Mouse (Mus musculus): ENCODE measurements around the gene Mmp24. TPM values are rescaled to one million over a fixed set of nuclear protein-coding genes. Genes with fewer than 3 reads are reported as not detected.

Mmp24 gene
- polyA plus RNA-seq, 1 experiment from 2014 or later, result 0.73 TPM

DNA sequence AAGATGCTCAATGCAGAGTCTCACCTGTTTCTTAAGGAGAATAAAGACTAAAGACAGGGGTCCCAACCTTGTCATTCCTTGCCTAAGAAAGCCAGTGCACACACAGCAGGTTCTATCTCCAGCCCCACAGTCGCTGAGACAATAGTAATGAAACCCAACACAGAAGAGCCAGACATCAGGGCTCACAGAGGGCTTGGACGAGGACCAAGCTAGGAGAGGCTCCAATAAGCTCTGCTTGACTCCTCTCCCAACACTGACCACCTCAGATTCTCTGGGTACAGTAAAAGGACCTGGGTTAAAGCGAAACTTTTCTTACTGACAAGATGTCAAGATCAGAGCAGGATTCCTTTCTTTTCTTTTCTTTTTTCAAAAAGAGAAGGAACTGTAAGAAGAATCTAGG lies 23.5 kb downstream of the Mmp24 start:
- ATAC-seq (replicated peaks; ENCODE audit: insufficient number of reproducible peaks, low FRiP score, low TSS enrichment, low read depth) (no peak), DNase-seq (ENCODE audit: low spot score) (no peak)
- Histone ChIP-seq H3K9ac (replicated peaks; ENCODE audit: low read length) (no peak overlapping the region), H3K36me3 (replicated peaks; ENCODE audit: control insufficient read depth, insufficient read depth, low read depth, low read length) (no peaks in the 10 kb centered on the region), H3K27ac (replicated peaks; ENCODE audit: low read depth, low read length) (no peak overlapping the region), H3K4me2 (ENCODE audit: low read depth, low read length) (no peak overlapping the region), H3K27me3 (ENCODE audit: control insufficient read depth, insufficient read depth, low read length) (no peaks in the 10 kb centered on the region), H3K4me3 (ENCODE audit: low read depth, low read length) (no peak overlapping the region), H3K4me1 (ENCODE audit: control insufficient read depth, insufficient read depth, low read length) (no peaks in the 10 kb centered on the region), H3K9me3 (replicated peaks; ENCODE audit: control insufficient read depth, low read length) (no peaks in the 10 kb centered on the region)
- WGBS, result 70% methylated on average over 3 of the region's 3 CpGs

GRCm38 (mm10) chr2:155802761-155803160 lies 27.6 kb downstream of the Mmp24 start:
- DNase-seq (ENCODE audit: low spot score) (peak; percentile 5), ATAC-seq (replicated peaks; ENCODE audit: insufficient number of reproducible peaks, low FRiP score, low TSS enrichment, low read depth) (no peak)
- Histone ChIP-seq H3K36me3 (replicated peaks; ENCODE audit: control insufficient read depth, insufficient read depth, low read depth, low read length) (no peaks in the 10 kb centered on the region), H3K4me3 (ENCODE audit: low read depth, low read length) (no peak overlapping the region), H3K27ac (replicated peaks; ENCODE audit: low read depth, low read length) (no peak overlapping the region), H3K27me3 (ENCODE audit: control insufficient read depth, insufficient read depth, low read length) (no peaks in the 10 kb centered on the region), H3K9ac (replicated peaks; ENCODE audit: low read length) (no peak overlapping the region), H3K4me2 (ENCODE audit: low read depth, low read length) (no peak overlapping the region), H3K4me1 (ENCODE audit: control insufficient read depth, insufficient read depth, low read length) (no peaks in the 10 kb centered on the region), H3K9me3 (replicated peaks; ENCODE audit: control insufficient read depth, low read length) (no peaks in the 10 kb centered on the region)
- WGBS, result 56% methylated on average over 3 of the region's 3 CpGs

DNA sequence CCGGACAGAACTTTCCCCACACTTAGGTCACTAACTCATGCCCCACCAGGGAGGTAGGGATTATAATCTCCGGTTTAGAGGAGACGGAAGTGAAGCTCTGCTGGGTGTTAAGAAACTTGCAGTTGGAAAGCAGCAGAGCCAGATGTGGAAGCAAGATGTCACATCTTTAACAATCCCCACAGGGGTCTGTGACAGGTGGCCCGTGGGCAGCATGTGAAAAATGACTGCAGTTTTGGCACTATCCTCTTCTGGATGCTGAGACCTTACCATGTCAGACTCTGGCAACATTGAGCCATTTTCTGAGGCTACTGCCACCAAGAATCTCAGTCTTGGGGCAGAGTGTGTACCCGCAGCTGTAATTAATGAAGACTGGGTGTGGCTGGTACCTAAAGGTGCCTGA lies 28.9 kb downstream of the Mmp24 start:
- Histone ChIP-seq H3K4me1 (ENCODE audit: control insufficient read depth, insufficient read depth, low read length) (no peaks in the 10 kb centered on the region), H3K36me3 (replicated peaks; ENCODE audit: control insufficient read depth, insufficient read depth, low read depth, low read length) (no peaks in the 10 kb centered on the region), H3K27me3 (ENCODE audit: control insufficient read depth, insufficient read depth, low read length) (no peaks in the 10 kb centered on the region), H3K9ac (replicated peaks; ENCODE audit: low read length) (no peak overlapping the region), H3K4me2 (ENCODE audit: low read depth, low read length) (no peak overlapping the region), H3K4me3 (ENCODE audit: low read depth, low read length) (no peak overlapping the region), H3K27ac (replicated peaks; ENCODE audit: low read depth, low read length) (no peak overlapping the region), H3K9me3 (replicated peaks; ENCODE audit: control insufficient read depth, low read length) (no peaks in the 10 kb centered on the region)
- ATAC-seq (replicated peaks; ENCODE audit: insufficient number of reproducible peaks, low FRiP score, low TSS enrichment, low read depth), result no peak
- WGBS, result 76% methylated on average over 5 of the region's 5 CpGs
- DNase-seq (ENCODE audit: low spot score), result no peak

GRCm38 (mm10) chr2:155805231-155805924 lies 30.2 kb downstream of the Mmp24 start:
- no peak overlapping the region for H3K9ac ChIP-seq (replicated peaks; ENCODE audit: low read length)
- H3K4me3 ChIP-seq (ENCODE audit: low read depth, low read length), result no peak overlapping the region
- no peak overlapping the region for H3K27ac ChIP-seq (replicated peaks; ENCODE audit: low read depth, low read length)
- H3K36me3 ChIP-seq (replicated peaks; ENCODE audit: control insufficient read depth, insufficient read depth, low read depth, low read length), result no peaks in the 10 kb centered on the region
- no peaks in the 10 kb centered on the region for H3K4me1 ChIP-seq (ENCODE audit: control insufficient read depth, insufficient read depth, low read length)
- no peak for DNase-seq (ENCODE audit: low spot score)
- ATAC-seq (replicated peaks; ENCODE audit: insufficient number of reproducible peaks, low FRiP score, low TSS enrichment, low read depth), result no peak
- H3K27me3 ChIP-seq (ENCODE audit: control insufficient read depth, insufficient read depth, low read length), result no peaks in the 10 kb centered on the region
- H3K4me2 ChIP-seq (ENCODE audit: low read depth, low read length), result no peak overlapping the region
- H3K9me3 ChIP-seq (replicated peaks; ENCODE audit: control insufficient read depth, low read length), result no peaks in the 10 kb centered on the region
- 63% methylated on average over 6 of the region's 6 CpGs for WGBS

DNA sequence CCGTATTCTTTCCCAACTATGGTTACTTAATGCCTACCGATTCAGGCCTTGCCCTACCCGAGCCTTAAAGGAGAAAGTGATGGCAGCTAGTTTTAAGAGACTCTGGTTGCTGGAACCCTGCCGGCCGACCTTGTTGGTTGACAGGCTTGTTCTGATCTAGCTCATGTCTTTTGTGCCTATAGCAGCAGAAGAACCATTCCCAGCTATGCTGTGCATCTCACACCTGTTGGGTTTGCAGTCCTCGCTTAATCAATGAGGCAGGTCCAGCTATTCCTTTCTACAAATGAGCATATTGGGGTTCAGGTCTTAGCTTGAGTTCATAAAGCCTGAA lies 30.7 kb downstream of the Mmp24 start:
- H3K9me3 ChIP-seq (replicated peaks; ENCODE audit: control insufficient read depth, low read length), result no peaks in the 10 kb centered on the region
- no peaks in the 10 kb centered on the region for H3K4me1 ChIP-seq (ENCODE audit: control insufficient read depth, insufficient read depth, low read length)
- WGBS, result 90% methylated on average over 6 of the region's 6 CpGs
- no peak overlapping the region for H3K9ac ChIP-seq (replicated peaks; ENCODE audit: low read length)
- H3K4me2 ChIP-seq (ENCODE audit: low read depth, low read length), result no peak overlapping the region
- no peaks in the 10 kb centered on the region for H3K36me3 ChIP-seq (replicated peaks; ENCODE audit: control insufficient read depth, insufficient read depth, low read depth, low read length)
- H3K27ac ChIP-seq (replicated peaks; ENCODE audit: low read depth, low read length), result no peak overlapping the region
- H3K4me3 ChIP-seq (ENCODE audit: low read depth, low read length), result no peak overlapping the region
- ATAC-seq (replicated peaks; ENCODE audit: insufficient number of reproducible peaks, low FRiP score, low TSS enrichment, low read depth) (no peak), DNase-seq (ENCODE audit: low spot score) (no peak)
- no peaks in the 10 kb centered on the region for H3K27me3 ChIP-seq (ENCODE audit: control insufficient read depth, insufficient read depth, low read length)

- Histone ChIP-seq H3K27me3 (ENCODE audit: control insufficient read depth, insufficient read depth, low read length) (no peaks in the 10 kb centered on the region), H3K4me1 (ENCODE audit: control insufficient read depth, insufficient read depth, low read length) (no peaks in the 10 kb centered on the region), H3K9me3 (replicated peaks; ENCODE audit: control insufficient read depth, low read length) (no peaks in the 10 kb centered on the region), H3K36me3 (replicated peaks; ENCODE audit: control insufficient read depth, insufficient read depth, low read depth, low read length) (no peaks in the 10 kb centered on the region), H3K4me2 (ENCODE audit: low read depth, low read length) (no peak overlapping the region), H3K4me3 (ENCODE audit: low read depth, low read length) (no peak overlapping the region), H3K27ac (replicated peaks; ENCODE audit: low read depth, low read length) (no peak overlapping the region), H3K9ac (replicated peaks; ENCODE audit: low read length) (no peak overlapping the region)
- DNase-seq (ENCODE audit: low spot score) (no peak), ATAC-seq (replicated peaks; ENCODE audit: insufficient number of reproducible peaks, low FRiP score, low TSS enrichment, low read depth) (no peak)
- WGBS, result 69% methylated on average over 5 of the region's 5 CpGs
These were observed 31.4 kb downstream of the Mmp24 start for GRCm38 (mm10) chr2:155806548-155806947.

DNA sequence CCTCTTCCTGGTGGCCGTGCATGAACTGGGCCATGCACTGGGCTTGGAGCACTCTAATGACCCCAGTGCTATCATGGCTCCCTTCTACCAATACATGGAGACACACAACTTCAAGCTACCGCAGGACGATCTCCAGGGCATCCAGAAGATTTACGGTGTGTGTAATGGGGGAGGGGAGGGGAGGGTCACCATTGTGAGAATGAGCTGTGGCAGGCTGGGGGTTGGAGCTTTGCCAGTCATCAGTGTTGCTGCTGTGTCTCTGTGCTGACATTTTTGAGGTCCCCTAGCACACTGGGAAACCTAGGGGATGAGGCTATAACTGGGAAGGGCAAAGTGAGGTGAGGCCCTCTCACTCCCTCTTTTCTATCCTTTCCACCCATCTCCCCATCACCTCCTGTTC lies 32.3 kb downstream of the Mmp24 start:
- Histone ChIP-seq H3K36me3 (replicated peaks; ENCODE audit: control insufficient read depth, insufficient read depth, low read depth, low read length) (no peaks in the 10 kb centered on the region), H3K4me3 (ENCODE audit: low read depth, low read length) (no peak overlapping the region), H3K9ac (replicated peaks; ENCODE audit: low read length) (no peak overlapping the region), H3K9me3 (replicated peaks; ENCODE audit: control insufficient read depth, low read length) (no peaks in the 10 kb centered on the region), H3K27me3 (ENCODE audit: control insufficient read depth, insufficient read depth, low read length) (no peaks in the 10 kb centered on the region), H3K27ac (replicated peaks; ENCODE audit: low read depth, low read length) (no peak overlapping the region), H3K4me2 (ENCODE audit: low read depth, low read length) (no peak overlapping the region), H3K4me1 (ENCODE audit: control insufficient read depth, insufficient read depth, low read length) (no peaks in the 10 kb centered on the region)
- WGBS, result 87% methylated on average over 4 of the region's 4 CpGs
- ATAC-seq (replicated peaks; ENCODE audit: insufficient number of reproducible peaks, low FRiP score, low TSS enrichment, low read depth) (no peak), DNase-seq (ENCODE audit: low spot score) (no peak)

GRCm38 (mm10) chr2:155809620-155810019 lies 34.5 kb downstream of the Mmp24 start:
- DNase-seq (ENCODE audit: low spot score), result no peak
- H3K27me3 ChIP-seq (ENCODE audit: control insufficient read depth, insufficient read depth, low read length), result no peaks in the 10 kb centered on the region
- no peak overlapping the region for H3K4me2 ChIP-seq (ENCODE audit: low read depth, low read length)
- 86% methylated on average over 4 of the region's 4 CpGs for WGBS
- no peak overlapping the region for H3K4me3 ChIP-seq (ENCODE audit: low read depth, low read length)
- no peaks in the 10 kb centered on the region for H3K4me1 ChIP-seq (ENCODE audit: control insufficient read depth, insufficient read depth, low read length)
- no peaks in the 10 kb centered on the region for H3K9me3 ChIP-seq (replicated peaks; ENCODE audit: control insufficient read depth, low read length)
- ATAC-seq (replicated peaks; ENCODE audit: insufficient number of reproducible peaks, low FRiP score, low TSS enrichment, low read depth), result no peak
- no peaks in the 10 kb centered on the region for H3K36me3 ChIP-seq (replicated peaks; ENCODE audit: control insufficient read depth, insufficient read depth, low read depth, low read length)
- H3K9ac ChIP-seq (replicated peaks; ENCODE audit: low read length), result no peak overlapping the region
- no peak overlapping the region for H3K27ac ChIP-seq (replicated peaks; ENCODE audit: low read depth, low read length)
